Mouse (Mus musculus): ENCODE data around the gene Sox10. TPM values are rescaled to one million over a fixed set of nuclear protein-coding genes. Genes with fewer than 3 reads are reported as not detected.
A peak's percentile ranks its signal among the peaks of the same experiment; 100 is the strongest.

The Sox10 gene
- polyA plus RNA-seq, 2 experiments = 9.0 to 20.3 TPM

DNA sequence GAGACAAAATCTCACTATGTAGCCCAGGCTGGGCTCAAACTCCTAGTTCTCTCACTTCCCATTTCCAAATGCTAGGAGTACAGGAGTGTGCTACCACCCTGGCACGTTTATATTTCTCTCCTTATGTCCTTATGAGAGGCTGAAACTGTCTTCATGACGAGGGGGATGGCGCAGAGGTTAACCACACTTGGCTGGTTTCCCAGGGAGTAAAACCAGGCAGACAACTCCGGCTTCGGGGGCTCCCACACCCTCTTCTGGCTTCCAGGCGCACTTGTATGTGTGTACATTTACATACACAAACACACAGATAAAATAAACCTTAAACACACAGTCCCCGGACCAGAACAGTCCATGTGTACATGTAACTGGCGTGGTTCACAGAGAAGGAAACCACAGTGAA is 21.0 kb downstream of the Sox10 start:
- no peak overlapping the region for H3K27ac ChIP-seq (replicated peaks; ENCODE audit: low read depth, low read length)
- no peak overlapping the region for H3K9ac ChIP-seq (ENCODE audit: low read depth, low read length, severe bottlenecking)
- H3K36me3 ChIP-seq (ENCODE audit: control insufficient read depth, insufficient read depth, low read length) = peaks cover 46% of the 10 kb centered on the region

DNA sequence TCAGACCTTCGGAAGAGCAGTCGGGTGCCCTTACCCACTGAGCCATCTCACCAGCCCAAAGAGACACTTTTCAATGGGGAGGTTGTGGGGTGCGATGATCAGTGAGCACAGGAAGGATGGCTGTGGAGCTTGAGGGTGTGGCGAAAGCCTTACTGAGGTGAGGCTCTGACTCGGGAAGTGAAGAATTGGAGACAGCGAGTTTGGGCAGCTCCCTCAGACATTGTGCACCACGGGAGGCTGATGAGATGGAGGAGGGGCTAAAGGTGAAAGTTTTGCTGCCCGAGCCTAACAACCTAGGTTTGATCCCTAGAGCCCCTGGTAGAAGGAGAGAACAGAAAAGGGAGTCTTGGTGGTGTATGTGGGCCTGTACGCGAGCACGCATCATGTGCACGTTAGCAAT is 21.7 kb downstream of the Sox10 start:
- Histone ChIP-seq H3K4me2 (replicated peaks; ENCODE audit: low read depth, low read length, severe bottlenecking) (no peak overlapping the region), H3K27ac (replicated peaks; ENCODE audit: low read depth, low read length) (no peak overlapping the region), H3K9ac (ENCODE audit: low read depth, low read length, severe bottlenecking) (no peak overlapping the region), H3K4me1 (ENCODE audit: control insufficient read depth, insufficient read depth, low read length) (0 out of 2 replicates have a peak, but pooled peaks cover 4% of the 10 kb centered on the region), H3K4me3 (replicated peaks; ENCODE audit: low read length) (no peak overlapping the region), H3K36me3 (ENCODE audit: control insufficient read depth, insufficient read depth, low read length) (peaks cover 40% of the 10 kb centered on the region), H3K9me3 (ENCODE audit: control insufficient read depth, low read length) (no peaks in the 10 kb centered on the region), H3K27me3 (ENCODE audit: control insufficient read depth, insufficient read depth, low read length) (no peaks in the 10 kb centered on the region)
- ATAC-seq (ENCODE audit: low FRiP score, low read depth) = no peak
- DNase-seq (ENCODE audit: low spot score) = no peak
- no peak for TF ChIP-seq POLR2A (IDR thresholded peaks at IDR 0.05; ENCODE audit: borderline replicate concordance, extremely low read depth, insufficient read depth, insufficient read length)
- WGBS = 81% methylated on average over 12 of the region's 12 CpGs

More for the DNA sequence above, 21.0 kb downstream of the Sox10 start:
- WGBS = 82% methylated on average over 8 of the region's 8 CpGs
- Histone ChIP-seq H3K4me1 (ENCODE audit: control insufficient read depth, insufficient read depth, low read length) (0 out of 2 replicates have a peak, but pooled peaks cover 4% of the 10 kb centered on the region), H3K9me3 (ENCODE audit: control insufficient read depth, low read length) (no peaks in the 10 kb centered on the region), H3K27me3 (ENCODE audit: control insufficient read depth, insufficient read depth, low read length) (no peaks in the 10 kb centered on the region), H3K4me2 (replicated peaks; ENCODE audit: low read depth, low read length, severe bottlenecking) (no peak overlapping the region), H3K4me3 (replicated peaks; ENCODE audit: low read length) (no peak overlapping the region)
- ATAC-seq (ENCODE audit: low FRiP score, low read depth) (no peak), DNase-seq (ENCODE audit: low spot score) (no peak)
- no peak for TF ChIP-seq POLR2A (IDR thresholded peaks at IDR 0.05; ENCODE audit: borderline replicate concordance, extremely low read depth, insufficient read depth, insufficient read length)

DNA sequence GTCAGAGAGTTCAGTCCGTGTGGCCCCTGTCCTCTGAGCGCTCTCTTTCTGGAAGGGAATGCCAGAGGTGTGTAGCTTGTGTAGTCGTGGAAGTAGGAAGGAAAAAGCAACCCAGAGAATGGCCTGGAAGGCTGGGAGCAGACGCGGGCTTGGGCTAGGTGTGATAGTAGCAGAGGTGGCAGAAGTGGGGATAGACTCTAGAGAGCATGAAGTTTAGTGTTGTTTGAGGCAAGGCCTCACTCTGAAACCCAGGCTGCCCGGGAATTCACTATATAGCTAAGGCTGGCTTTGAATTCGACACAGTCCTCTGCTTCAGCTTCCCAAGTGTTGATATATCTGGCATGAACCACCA is 23.5 kb downstream of the Sox10 start:
- under 1% methylated on average over 7 of the region's 7 CpGs for WGBS
- no peak overlapping the region for H3K27ac ChIP-seq (replicated peaks; ENCODE audit: low read depth, low read length)

DNA sequence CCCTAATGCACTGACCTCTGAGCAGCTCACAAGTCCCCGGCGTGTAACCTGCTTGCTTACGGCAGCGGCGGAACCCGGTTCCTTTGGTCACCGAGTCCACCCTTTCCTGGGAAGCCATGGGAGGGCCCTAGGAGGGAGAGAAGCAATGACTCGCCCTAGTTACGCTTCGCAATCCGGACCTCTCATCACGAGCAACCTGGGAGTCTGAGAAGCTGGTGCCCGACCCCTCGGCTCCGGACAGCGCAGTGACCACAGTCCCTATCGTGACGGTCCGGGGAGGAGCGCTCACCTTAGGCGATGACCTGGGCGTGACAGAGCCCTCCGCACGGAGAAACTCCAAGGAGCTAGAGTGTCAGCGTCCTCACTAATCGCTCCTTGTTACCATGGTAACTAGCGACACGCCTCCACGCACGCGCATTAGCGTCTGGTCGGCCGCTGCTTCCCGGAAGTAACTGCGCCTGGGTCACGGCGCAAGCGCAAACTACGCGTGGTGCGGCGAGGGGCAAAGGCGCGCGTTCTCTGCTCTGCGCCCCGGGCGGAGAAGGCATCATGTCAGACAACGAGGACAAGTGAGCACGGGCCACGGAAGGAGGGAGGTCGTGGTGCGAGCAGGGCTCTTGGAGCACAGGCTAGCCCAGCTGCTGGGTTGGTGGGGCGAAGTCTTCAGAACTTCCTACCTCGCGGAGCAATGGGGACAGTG is 24.0 kb downstream of the Sox10 start, which contains the start of the genes Polr2f and 1700088E04Rik:
Gene Polr2f (plus strand): TSS at position 144 of the 700 bp plus-strand sequence.
Gene 1700088E04Rik (minus strand): TSS at position 388 of the 700 bp plus-strand sequence.
- no peaks in the 10 kb centered on the region for H3K9me3 ChIP-seq (ENCODE audit: control insufficient read depth, low read length)
- H3K4me3 ChIP-seq (replicated peaks; ENCODE audit: low read length) = peak within 1 kb of the TSS; percentile 88
- peaks cover 17% of the 10 kb centered on the region for H3K36me3 ChIP-seq (ENCODE audit: control insufficient read depth, insufficient read depth, low read length)
- H3K4me2 ChIP-seq (replicated peaks; ENCODE audit: low read depth, low read length, severe bottlenecking) = peak within 1 kb of the TSS; percentile 96
- no peak for TF ChIP-seq POLR2A (IDR thresholded peaks at IDR 0.05; ENCODE audit: borderline replicate concordance, extremely low read depth, insufficient read depth, insufficient read length)
- WGBS = under 1% methylated on average over 57 of the region's 57 CpGs
- no peak within 1 kb of the TSS for H3K27ac ChIP-seq (replicated peaks; ENCODE audit: low read depth, low read length)
- H3K9ac ChIP-seq (ENCODE audit: low read depth, low read length, severe bottlenecking) = peak within 1 kb of the TSS; percentile 68
- 0 out of 2 replicates have a peak, but pooled peaks cover 8% of the 10 kb centered on the region for H3K4me1 ChIP-seq (ENCODE audit: control insufficient read depth, insufficient read depth, low read length)
- peak; percentile 95 for DNase-seq (ENCODE audit: low spot score)
- peak; percentile 90 for ATAC-seq (ENCODE audit: low FRiP score, low read depth)
- H3K27me3 ChIP-seq (ENCODE audit: control insufficient read depth, insufficient read depth, low read length) = no peaks in the 10 kb centered on the region

More for the DNA sequence above, 23.5 kb downstream of the Sox10 start:
- H3K4me1 ChIP-seq (ENCODE audit: control insufficient read depth, insufficient read depth, low read length) = 0 out of 2 replicates have a peak, but pooled peaks cover 4% of the 10 kb centered on the region
- H3K36me3 ChIP-seq (ENCODE audit: control insufficient read depth, insufficient read depth, low read length) = peaks cover 22% of the 10 kb centered on the region
- H3K9ac ChIP-seq (ENCODE audit: low read depth, low read length, severe bottlenecking) = peak overlapping the region; percentile 68
- ATAC-seq (ENCODE audit: low FRiP score, low read depth) = peak; percentile 29; the same call in 1 of the 2 replicates
- no peaks in the 10 kb centered on the region for H3K27me3 ChIP-seq (ENCODE audit: control insufficient read depth, insufficient read depth, low read length)
- no peak for DNase-seq (ENCODE audit: low spot score)
- peak overlapping the region; percentile 96 for H3K4me2 ChIP-seq (replicated peaks; ENCODE audit: low read depth, low read length, severe bottlenecking)
- TF ChIP-seq POLR2A (IDR thresholded peaks at IDR 0.05; ENCODE audit: borderline replicate concordance, extremely low read depth, insufficient read depth, insufficient read length) = no peak
- no peaks in the 10 kb centered on the region for H3K9me3 ChIP-seq (ENCODE audit: control insufficient read depth, low read length)
- H3K4me3 ChIP-seq (replicated peaks; ENCODE audit: low read length) = peak overlapping the region; percentile 88

DNA sequence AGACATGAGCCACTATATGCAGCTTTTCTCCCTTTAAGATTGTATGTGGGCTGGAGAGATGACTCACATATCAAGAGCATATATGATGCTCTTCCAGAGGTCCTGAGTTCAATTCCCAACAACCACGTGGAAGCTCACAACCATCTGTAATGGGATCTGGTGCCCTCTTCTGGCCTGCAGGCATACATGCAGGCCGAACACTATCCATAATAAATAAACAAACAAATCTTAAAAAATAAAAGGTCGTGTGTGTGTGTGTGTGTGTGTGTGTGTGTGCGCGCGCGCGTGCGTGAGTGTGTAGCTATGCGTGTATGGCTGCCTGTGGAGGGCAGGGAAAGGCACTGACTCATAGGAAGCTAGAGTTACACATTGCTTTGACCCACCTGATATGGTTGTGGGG is 25.4 kb downstream of the Sox10 start:
- peaks cover 8% of the 10 kb centered on the region; the same call in 1 of the 2 replicates for H3K36me3 ChIP-seq (ENCODE audit: control insufficient read depth, insufficient read depth, low read length)
- DNase-seq (ENCODE audit: low spot score) (no peak), ATAC-seq (ENCODE audit: low FRiP score, low read depth) (no peak)
- peaks cover 16% of the 10 kb centered on the region for H3K4me1 ChIP-seq (ENCODE audit: control insufficient read depth, insufficient read depth, low read length)
- no peak for TF ChIP-seq POLR2A (IDR thresholded peaks at IDR 0.05; ENCODE audit: borderline replicate concordance, extremely low read depth, insufficient read depth, insufficient read length)
- WGBS = 62% methylated on average over 10 of the region's 10 CpGs
- H3K9ac ChIP-seq (ENCODE audit: low read depth, low read length, severe bottlenecking) = no peak overlapping the region
- no peaks in the 10 kb centered on the region for H3K27me3 ChIP-seq (ENCODE audit: control insufficient read depth, insufficient read depth, low read length)
- H3K4me3 ChIP-seq (replicated peaks; ENCODE audit: low read length) = no peak overlapping the region
- H3K9me3 ChIP-seq (ENCODE audit: control insufficient read depth, low read length) = no peaks in the 10 kb centered on the region
- no peak overlapping the region for H3K27ac ChIP-seq (replicated peaks; ENCODE audit: low read depth, low read length)
- no peak overlapping the region for H3K4me2 ChIP-seq (replicated peaks; ENCODE audit: low read depth, low read length, severe bottlenecking)

Data from limb, embryonic 14.5 days (tissue).